Mouse (Mus musculus): ENCODE results near the gene Sertad4.

Sertad4 gene

GRCm38 (mm10) chr1:192806168-192807157 is 49.1 kb downstream of the Sertad4 start:
- no peak for DNase-seq (ENCODE audit: low read depth, low spot score)

- no peak for DNase-seq (ENCODE audit: low read depth, low spot score)
These were observed 55.2 kb downstream of the Sertad4 start for GRCm38 (mm10) chr1:192800338-192800737.

GRCm38 (mm10) chr1:192799165-192799991 is 56.2 kb downstream of the Sertad4 start:
- DNase-seq (ENCODE audit: low read depth, low spot score) = no peak

- no peak for DNase-seq (ENCODE audit: low read depth, low spot score)
These were observed 57.1 kb downstream of the Sertad4 start for GRCm38 (mm10) chr1:192798212-192799164.

GRCm38 (mm10) chr1:192797011-192797274 is 58.6 kb downstream of the Sertad4 start:
- DNase-seq (ENCODE audit: low read depth, low spot score) = no peak

GRCm38 (mm10) chr1:192796201-192797010 is 59.1 kb downstream of the Sertad4 start:
- no peak for DNase-seq (ENCODE audit: low read depth, low spot score)

GRCm38 (mm10) chr1:192794957-192795745 is 60.4 kb downstream of the Sertad4 start:
- no peak for DNase-seq (ENCODE audit: low read depth, low spot score)
